Mouse (Mus musculus) retina, postnatal 7 days (tissue): ENCODE measurements around the gene Cacng2.
"Not testable (repeated sequence)": the region's sequence is repeated elsewhere in the genome, so short reads cannot be mapped to it uniquely, and the experiment has no call there.

ENCODE experiments used
- DNase-seq: peaks from one replicate; pipeline ENCODE4 v3.0.0-alpha.2; 2012; ENCODE audit warnings: low read depth, low spot score

The Cacng2 gene

DNA sequence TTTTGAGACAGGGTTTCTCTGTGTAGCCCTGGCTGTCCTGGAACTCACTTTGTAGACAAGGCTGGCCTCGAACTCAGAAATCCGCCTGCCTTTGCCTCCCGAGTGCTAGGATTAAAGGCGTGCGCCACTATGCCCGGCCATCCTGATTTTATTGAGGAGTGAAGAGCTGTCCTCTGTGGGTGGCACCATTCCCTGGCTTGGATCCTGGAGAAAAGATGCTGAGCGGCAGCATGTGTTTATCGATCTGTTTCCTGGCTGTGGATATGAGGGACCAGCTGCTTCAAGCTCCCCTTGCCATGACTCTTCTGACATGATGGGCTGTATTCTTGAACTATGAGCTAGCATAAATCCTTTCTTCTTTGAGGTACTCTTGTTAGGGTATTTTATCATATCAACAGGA lies 111.6 kb downstream of the Cacng2 start:
- DNase-seq: not testable (repeated sequence)

DNA sequence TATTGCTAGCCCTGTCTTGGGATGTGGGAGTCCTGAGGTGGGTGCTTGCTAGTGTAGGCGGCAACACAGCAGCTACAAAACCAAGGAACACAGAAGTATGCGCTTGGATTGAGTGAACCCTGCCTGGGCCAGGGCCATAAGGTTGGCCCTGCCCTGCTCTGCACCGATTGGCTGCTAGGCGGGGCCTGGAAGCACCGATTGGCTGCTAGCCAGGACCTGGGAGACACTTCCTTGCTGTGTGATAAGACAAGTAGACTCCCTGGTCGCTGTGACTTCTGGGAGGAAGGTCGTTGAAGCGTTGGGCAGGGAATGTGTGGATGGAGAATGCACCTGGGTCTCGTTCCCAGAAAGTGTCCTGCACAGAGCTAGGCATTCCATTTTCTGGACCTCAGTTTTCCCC lies 115.9 kb downstream of the Cacng2 start:
- no peak for DNase-seq

GRCm38 (mm10) chr15:78001400-78001799 lies 118.4 kb downstream of the Cacng2 start:
- no peak for DNase-seq

DNA sequence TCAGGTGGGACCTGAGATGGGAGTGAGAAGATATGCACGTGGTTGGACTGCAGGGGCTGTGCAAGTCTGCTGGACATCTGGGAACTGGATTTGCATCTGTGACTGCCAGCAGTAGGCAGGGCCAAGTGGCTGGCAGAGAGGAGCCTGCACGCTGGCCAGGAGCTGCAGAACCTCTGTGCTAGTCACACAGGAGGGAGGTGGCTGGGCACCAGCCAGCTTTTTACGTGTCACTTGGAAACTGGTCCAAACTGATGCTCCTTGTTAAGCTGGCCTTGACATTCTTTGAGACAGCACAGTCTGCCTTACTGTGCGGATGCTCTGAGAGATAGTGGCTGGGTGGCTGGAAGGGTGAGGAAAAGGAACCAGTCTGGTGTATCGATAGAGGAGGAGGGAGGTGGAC lies 131.3 kb downstream of the Cacng2 start:
- no peak for DNase-seq

- DNase-seq: no peak
Observed at GRCm38 (mm10) chr15:77983391-77983790, 136.4 kb downstream of the Cacng2 start.

DNA sequence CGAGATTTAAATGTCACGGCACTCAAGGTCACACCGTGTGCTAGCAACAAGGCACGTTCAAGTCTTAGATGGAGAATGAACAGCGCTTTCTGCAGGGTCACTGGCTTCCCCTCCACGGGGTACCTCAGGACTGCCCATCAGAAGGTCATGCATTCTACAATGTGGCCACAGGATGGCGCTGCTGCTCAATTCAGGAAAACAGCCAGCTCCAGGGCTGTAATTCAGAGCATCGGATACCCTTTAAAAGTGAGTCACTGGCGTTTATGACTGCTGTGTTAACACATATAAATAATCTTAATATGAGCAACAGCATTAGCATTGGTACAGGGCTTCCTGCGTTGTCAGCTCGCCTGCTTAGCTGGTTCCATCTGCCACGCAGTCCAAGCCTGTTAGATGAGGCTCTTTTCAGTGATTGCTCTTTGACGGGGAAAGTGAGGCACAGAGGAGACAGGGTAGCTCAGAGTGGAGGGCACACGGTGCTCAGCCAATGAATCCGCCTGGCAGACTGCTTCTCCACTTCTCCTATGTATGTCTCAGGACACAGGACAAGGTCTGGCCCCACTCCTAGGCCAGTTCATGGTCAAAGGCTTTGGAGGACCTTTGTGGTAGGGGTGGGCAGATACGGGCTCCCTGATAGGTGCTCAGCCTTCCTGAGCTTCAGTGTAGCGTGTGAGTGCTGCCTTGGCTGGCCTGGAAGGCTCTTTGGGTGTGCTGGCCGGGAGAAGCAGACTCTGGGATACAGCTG lies 137.5 kb downstream of the Cacng2 start:
- DNase-seq: peak; percentile 64

DNA sequence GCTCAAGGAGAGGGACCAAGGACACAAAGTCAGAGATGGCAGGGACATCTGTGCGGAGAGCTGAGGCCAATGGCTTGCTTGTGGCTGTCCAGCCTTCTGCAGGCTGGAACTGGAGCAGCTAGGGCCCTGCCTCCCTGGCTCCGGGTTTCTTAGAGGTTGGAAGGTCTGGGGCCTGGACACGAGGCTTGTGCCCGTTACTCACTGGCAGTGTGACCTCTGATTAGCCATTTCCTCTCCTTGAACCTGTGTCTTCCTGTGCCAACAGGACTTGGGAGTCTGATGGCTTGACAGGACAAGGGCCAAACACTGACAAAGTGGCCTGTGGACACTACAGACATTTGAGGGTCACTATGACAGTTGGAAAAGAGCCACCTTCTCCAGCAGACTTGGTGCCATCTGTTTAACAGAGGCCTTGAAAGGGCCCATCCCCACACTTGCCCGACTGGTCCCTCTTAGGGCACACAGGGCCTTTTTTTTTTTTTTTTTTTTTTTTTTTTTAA lies 138.6 kb downstream of the Cacng2 start:
- no peak for DNase-seq

GRCm38 (mm10) chr15:77979427-77979865 lies 140.4 kb downstream of the Cacng2 start:
- no peak for DNase-seq

DNA sequence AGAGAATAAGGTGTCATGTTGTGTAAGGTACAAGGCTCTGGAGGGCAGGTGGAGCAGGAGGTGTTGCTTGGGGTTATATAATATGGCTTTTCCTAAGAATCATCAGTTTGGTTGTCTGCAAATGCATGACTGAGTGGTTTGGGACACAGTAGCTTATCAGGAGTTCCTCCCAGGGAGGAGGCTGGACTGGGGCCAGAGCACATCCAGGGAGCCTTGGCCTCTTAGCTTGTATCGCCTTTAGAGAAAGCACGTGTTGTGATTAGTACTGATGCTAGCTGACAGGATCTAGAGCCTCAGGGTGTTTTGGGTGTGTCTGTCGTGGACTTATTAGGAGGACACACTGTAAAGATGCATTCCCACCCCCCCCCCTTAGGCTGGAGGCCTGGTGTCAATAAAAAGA lies 142.2 kb downstream of the Cacng2 start:
- no peak for DNase-seq

- DNase-seq: no peak
Observed at GRCm38 (mm10) chr15:77974165-77974841, 145.5 kb downstream of the Cacng2 start.

GRCm38 (mm10) chr15:77970470-77971292 lies 149.1 kb downstream of the Cacng2 start, which contains the start of gene Eif3d:
TSS of gene Eif3d (minus strand) at chr15:77970813.
- peak; percentile 90 for DNase-seq

DNA sequence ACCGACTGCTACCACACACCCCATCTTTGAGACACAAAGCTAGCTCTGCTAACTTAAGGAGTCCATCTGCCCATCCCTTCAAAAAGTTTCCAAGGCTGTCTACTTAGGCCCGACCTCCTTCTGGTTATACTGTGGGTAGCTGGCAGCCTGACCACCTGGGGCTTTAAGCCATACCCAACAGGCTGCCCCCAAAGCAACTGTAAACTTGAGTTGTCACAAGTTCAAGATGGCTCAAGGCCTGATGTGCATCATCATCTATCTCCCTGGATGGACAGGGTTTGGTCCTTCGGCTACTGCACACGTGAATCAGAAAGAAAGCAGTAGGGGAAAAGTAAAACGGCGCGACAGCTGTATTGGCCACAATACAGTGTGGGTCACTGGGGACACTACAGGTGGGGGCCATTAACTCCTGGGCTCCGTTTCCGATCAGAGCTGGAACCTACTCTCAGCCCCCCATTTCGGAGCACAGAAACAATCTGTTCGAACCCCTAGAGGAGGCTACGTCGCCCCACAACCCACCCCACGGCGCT lies 149.8 kb downstream of the Cacng2 start:
- no peak for DNase-seq

- DNase-seq: no peak
Observed at GRCm38 (mm10) chr15:77965117-77965528, 154.7 kb downstream of the Cacng2 start.

DNA sequence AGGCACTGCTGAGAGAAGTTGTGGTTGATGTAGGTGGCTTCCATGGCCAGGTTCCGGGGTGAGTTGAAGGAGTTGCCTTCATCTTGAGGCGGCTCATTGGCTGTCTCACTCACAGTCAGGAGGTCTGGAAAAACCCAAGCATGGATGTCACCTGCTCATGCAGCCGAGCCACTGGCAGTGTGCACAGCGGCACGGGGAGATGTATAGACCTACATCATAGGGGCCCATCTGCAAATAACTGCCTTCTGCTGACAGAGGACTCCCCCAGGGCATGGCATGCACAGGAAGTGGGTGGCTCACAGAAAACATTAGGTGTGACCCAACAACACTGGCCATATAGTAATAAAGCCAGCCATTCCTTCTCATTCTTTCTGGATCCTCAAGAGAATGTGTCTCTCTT lies 157.4 kb downstream of the Cacng2 start:
- no peak for DNase-seq

DNA sequence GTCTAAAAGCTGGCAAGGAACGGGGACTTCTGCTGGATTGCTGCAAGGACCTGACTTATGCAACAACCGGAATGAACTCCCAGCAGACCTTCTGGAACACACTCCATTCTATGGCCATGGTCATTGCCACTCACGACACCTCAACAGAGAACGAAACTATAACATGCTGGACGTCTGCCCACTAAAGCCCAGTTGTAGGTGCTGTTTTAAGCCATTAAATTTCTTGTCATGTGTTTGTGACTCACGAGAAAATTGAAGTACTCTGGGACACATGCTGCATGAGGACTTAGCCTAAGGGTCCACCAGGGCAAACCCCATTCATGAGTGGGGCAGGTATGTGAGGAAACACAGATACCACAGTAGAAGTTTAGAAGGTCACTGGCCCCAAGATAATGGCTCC lies 159.1 kb downstream of the Cacng2 start:
- no peak for DNase-seq

DNA sequence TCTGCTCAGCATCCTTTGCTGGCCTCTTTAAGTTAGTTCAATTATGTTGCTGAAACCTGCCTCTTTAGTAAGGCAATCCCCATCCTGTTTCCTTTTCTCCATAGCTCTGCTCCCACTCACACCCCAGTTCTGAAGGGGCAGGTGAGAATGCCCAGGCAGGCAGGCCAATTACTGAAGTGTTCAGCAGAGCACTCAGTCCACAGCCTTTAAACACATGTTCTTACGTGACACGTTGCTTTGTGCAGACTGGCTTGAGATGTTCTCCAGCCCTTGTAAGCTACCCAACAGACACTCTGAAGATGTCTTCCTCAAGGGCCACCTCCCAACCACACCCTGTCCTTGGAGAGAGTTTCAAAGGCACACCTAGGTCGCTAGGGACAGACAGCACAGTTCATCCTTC lies 161.8 kb downstream of the Cacng2 start:
- no peak for DNase-seq

GRCm38 (mm10) chr15:77957625-77958024 lies 162.2 kb downstream of the Cacng2 start:
- no peak for DNase-seq

GRCm38 (mm10) chr15:77956404-77956901 lies 163.4 kb downstream of the Cacng2 start, which contains the start of gene Foxred2:
TSS of gene Foxred2 (minus strand) at chr15:77956722.
- peak; percentile 85 for DNase-seq

GRCm38 (mm10) chr15:77955440-77956403 lies 164.1 kb downstream of the Cacng2 start:
- DNase-seq: no peak

- DNase-seq: no peak
Observed at GRCm38 (mm10) chr15:77954362-77954761, 165.5 kb downstream of the Cacng2 start.
